Mouse (Mus musculus): Measurements from ENCODE around the gene Dock6.

The Dock6 gene

GRCm38 (mm10) chr9:21846755-21847341, 5.6 kb downstream of the Dock6 start:
- DNase-seq (ENCODE audit: low spot score in 2 of 2), result no peak

- DNase-seq (ENCODE audit: low spot score in 2 of 2), result no peak
Observed at GRCm38 (mm10) chr9:21845381-21846080, 6.9 kb downstream of the Dock6 start.

- DNase-seq (ENCODE audit: low spot score in 2 of 2), result no peak
Observed at GRCm38 (mm10) chr9:21843086-21843485, 9.3 kb downstream of the Dock6 start.

GRCm38 (mm10) chr9:21842391-21842790, 10.0 kb downstream of the Dock6 start:
- no peak for DNase-seq (ENCODE audit: low spot score in 2 of 2)

GRCm38 (mm10) chr9:21841340-21841739, 11.1 kb downstream of the Dock6 start:
- no peak for DNase-seq (ENCODE audit: low spot score in 2 of 2)

GRCm38 (mm10) chr9:21840115-21840787, 12.2 kb downstream of the Dock6 start:
- DNase-seq (ENCODE audit: low spot score in 2 of 2), result no peak

GRCm38 (mm10) chr9:21837690-21838089, 14.7 kb downstream of the Dock6 start:
- DNase-seq (ENCODE audit: low spot score in 2 of 2), result no peak

GRCm38 (mm10) chr9:21835258-21835912, 17.1 kb downstream of the Dock6 start, which contains the start of gene Angptl8:
Angptl8 (plus strand) TSS chr9:21835510.
- DNase-seq (ENCODE audit: low spot score in 2 of 2), result no peak

- DNase-seq (ENCODE audit: low spot score in 2 of 2), result no peak
Observed at GRCm38 (mm10) chr9:21831558-21832240, 20.7 kb downstream of the Dock6 start.

- DNase-seq (ENCODE audit: low spot score in 2 of 2), result no peak
Observed at GRCm38 (mm10) chr9:21830936-21831335, 21.5 kb downstream of the Dock6 start.

- no peak for DNase-seq (ENCODE audit: low spot score in 2 of 2)
Observed at GRCm38 (mm10) chr9:21830461-21830850, 22.0 kb downstream of the Dock6 start.

GRCm38 (mm10) chr9:21829834-21830460, 22.5 kb downstream of the Dock6 start:
- no peak for DNase-seq (ENCODE audit: low spot score in 2 of 2)

- no peak for DNase-seq (ENCODE audit: low spot score in 2 of 2)
Observed at GRCm38 (mm10) chr9:21824366-21824765, 28.1 kb downstream of the Dock6 start.

GRCm38 (mm10) chr9:21823957-21824356, 28.5 kb downstream of the Dock6 start:
- no peak for DNase-seq (ENCODE audit: low spot score in 2 of 2)

- DNase-seq (ENCODE audit: low spot score in 2 of 2), result no peak
Observed at GRCm38 (mm10) chr9:21822686-21823085, 29.7 kb downstream of the Dock6 start.

GRCm38 (mm10) chr9:21820183-21820582, 32.3 kb downstream of the Dock6 start:
- no peak for DNase-seq (ENCODE audit: low spot score in 2 of 2)

- DNase-seq (ENCODE audit: low spot score in 2 of 2), result no peak
Observed at GRCm38 (mm10) chr9:21819181-21819729, 33.2 kb downstream of the Dock6 start.

- no peak for DNase-seq (ENCODE audit: low spot score in 2 of 2)
Observed at GRCm38 (mm10) chr9:21818561-21818960, 33.9 kb downstream of the Dock6 start.

GRCm38 (mm10) chr9:21818125-21818524, 34.3 kb downstream of the Dock6 start:
- DNase-seq (ENCODE audit: low spot score in 2 of 2), result no peak

- DNase-seq (ENCODE audit: low spot score in 2 of 2), result no peak
Observed at GRCm38 (mm10) chr9:21816716-21817305, 35.6 kb downstream of the Dock6 start.

- DNase-seq (ENCODE audit: low spot score in 2 of 2), result no peak
Observed at GRCm38 (mm10) chr9:21811170-21811569, 41.3 kb downstream of the Dock6 start.

Data from spleen, postnatal 4 days (tissue).